Mouse (Mus musculus) cerebellum, adult 8-10 months (tissue): ENCODE data around the gene Haus5.

ENCODE experiments used
- DNase-seq: peaks from one replicate; pipeline ENCODE4 v3.0.0; 2022

The Haus5 gene

GRCm38 (mm10) chr7:30625530-30626384, 39.0 kb downstream of the Haus5 start, which contains the start of gene Cox6b1:
Gene Cox6b1, minus strand, starts transcription at chr7:30626151.
- peak; percentile 82 for DNase-seq

- DNase-seq, result no peak
These were observed 45.6 kb downstream of the Haus5 start for GRCm38 (mm10) chr7:30619202-30619601.

GRCm38 (mm10) chr7:30618658-30619057, 46.1 kb downstream of the Haus5 start:
- DNase-seq, result no peak

GRCm38 (mm10) chr7:30615049-30615760, 49.6 kb downstream of the Haus5 start:
- no peak for DNase-seq

- no peak for DNase-seq
These were observed 50.3 kb downstream of the Haus5 start for GRCm38 (mm10) chr7:30614454-30614853.

GRCm38 (mm10) chr7:30613529-30614112, 51.2 kb downstream of the Haus5 start:
- peak; percentile 61 for DNase-seq

- DNase-seq, result no peak
These were observed 52.0 kb downstream of the Haus5 start, which contains the start of gene Upk1a for GRCm38 (mm10) chr7:30612654-30613402. Gene Upk1a, minus strand, starts transcription at chr7:30612847.

- no peak for DNase-seq
These were observed 54.8 kb downstream of the Haus5 start for GRCm38 (mm10) chr7:30610043-30610442.

GRCm38 (mm10) chr7:30608476-30608875, 56.3 kb downstream of the Haus5 start:
- DNase-seq, result no peak

- no peak for DNase-seq
These were observed 57.0 kb downstream of the Haus5 start for GRCm38 (mm10) chr7:30607706-30608309.

GRCm38 (mm10) chr7:30604944-30605343, 59.9 kb downstream of the Haus5 start:
- DNase-seq, result no peak

- DNase-seq, result no peak
These were observed 60.4 kb downstream of the Haus5 start for GRCm38 (mm10) chr7:30604424-30604823.
